Mouse (Mus musculus) left cerebral cortex, adult 2 months (tissue): ENCODE results near the gene Olfr95. TPM values are rescaled to one million over a fixed set of nuclear protein-coding genes. Genes with fewer than 3 reads are reported as not detected.
A peak's percentile ranks its signal among the peaks of the same experiment; 100 is the strongest.
"Not testable (repeated sequence)": the region's sequence is repeated elsewhere in the genome, so short reads cannot be mapped to it uniquely, and the experiment has no call there.

ENCODE experiments used
- DNase-seq, 2 experiments: peaks; one replicate each; pipeline ENCODE4 v3.0.0; 2021 to 2022; ENCODE audit warnings: low spot score in 2 of 2, mixed read lengths in 1 of 2; ENCODE audit errors: extremely low spot score in 1 of 2
- H3K27ac ChIP-seq: fragments of 200-600 bp; 2 replicates; pipeline ENCODE4 v1.8.1; 2022
- H3K4me3 ChIP-seq: fragments of 200-600 bp; 2 replicates; pipeline ENCODE4 v1.8.1; 2022
- CTCF ChIP-seq: fragments of 200-600 bp; IDR thresholded peaks from 2 replicates; pipeline ENCODE4 v1.8.1; 2022; ENCODE audit warnings: antibody characterized with exemption, mild to moderate bottlenecking, moderate library complexity
- intact Hi-C: fragments of 180-260 bp; cut with DNase I; formaldehyde crosslinking; loops from one replicate; pipeline ENCODE4 v1.15.1; 2025
- long read RNA-seq, 2 experiments: library from polyadenylated mRNA; stranded (forward); transcript quantifications; one replicate each; pipeline ENCODE4 v2.0.0; 2021; ENCODE audit warnings: borderline mapping rate in 2 of 2
- total RNA-seq, 2 experiments: library from RNA; stranded (reverse); gene quantifications; 2 replicates each; pipeline ENCODE4 v1.2.3; 2021

The Olfr95 gene
- total RNA-seq, result not detected
- long read RNA-seq, experiment 1, result 0 reads
- long read RNA-seq, experiment 2, result 0 reads

DNA sequence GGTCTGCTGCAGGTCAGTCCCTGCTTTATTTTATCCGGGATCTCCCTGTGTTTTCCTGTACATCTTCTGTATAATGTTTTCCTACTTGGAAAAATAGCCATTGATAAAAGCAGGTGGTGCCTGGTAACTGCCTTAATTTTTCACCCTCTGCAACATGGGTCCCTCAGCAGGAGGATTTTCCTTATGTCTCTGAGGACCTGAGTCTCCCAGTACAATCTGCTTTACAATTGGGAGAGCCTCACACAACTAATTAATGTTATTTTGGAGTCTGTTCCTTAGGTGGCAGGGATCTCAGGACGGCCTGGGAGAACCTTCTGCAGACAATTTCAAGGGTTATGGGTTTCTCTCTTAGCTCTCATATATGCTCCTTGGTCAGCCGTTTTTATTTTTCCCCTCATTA lies at the start of gene Olfr95:
Gene Olfr95 (minus strand): TSS at position 101 of the 400 bp plus-strand sequence.
- no peak within 1 kb of the TSS for H3K4me3 ChIP-seq
- TF ChIP-seq CTCF, result no peak
- no peak for DNase-seq
- no peak within 1 kb of the TSS for H3K27ac ChIP-seq
- intact Hi-C loops, result no loop called here

DNA sequence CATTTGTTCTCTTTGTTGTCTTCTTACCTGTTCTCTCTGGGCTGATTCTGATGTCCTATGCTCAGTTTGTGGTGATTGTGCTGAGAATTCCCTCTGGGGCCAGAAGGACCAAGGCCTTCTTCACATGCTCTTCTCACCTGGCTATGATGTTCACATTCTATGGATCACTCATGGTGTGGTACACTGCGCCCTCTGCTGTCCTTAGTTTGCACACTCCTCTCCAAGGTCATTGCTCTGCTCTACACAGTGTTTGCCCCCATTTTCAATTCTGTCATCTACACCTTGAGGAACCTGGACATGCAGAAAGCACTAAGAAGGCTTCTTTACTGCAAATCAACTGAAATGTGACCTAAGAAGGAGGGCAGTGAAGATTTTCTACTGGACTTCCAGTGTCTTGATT lies 37.6 kb upstream of the Olfr95 start:
- peak; percentile 48 for TF ChIP-seq CTCF
- H3K4me3 ChIP-seq, result no peak overlapping the region
- H3K27ac ChIP-seq, result no peak overlapping the region
- DNase-seq, result no peak
- intact Hi-C loops, result no loop called here

DNA sequence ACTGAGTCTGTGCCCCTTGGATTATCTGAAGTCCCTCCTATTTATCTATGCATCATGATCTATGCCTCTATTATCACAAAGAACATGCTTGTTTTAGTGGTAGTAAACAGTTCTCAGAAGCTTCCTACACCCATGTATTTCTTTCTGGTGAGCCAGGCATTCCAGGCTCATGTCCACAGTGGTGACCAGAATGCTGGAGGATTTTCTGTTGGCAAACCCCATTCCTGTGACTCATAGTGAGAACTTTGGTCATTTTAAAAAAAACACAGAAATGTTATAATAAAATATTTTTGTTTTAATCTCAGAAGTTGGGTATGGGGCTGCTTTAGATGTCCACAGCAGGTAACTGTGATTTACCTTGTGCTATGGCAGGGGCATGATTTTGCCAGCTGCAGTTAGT lies 36.5 kb upstream of the Olfr95 start:
- TF ChIP-seq CTCF, result no peak
- Histone ChIP-seq H3K4me3 (no peak overlapping the region), H3K27ac (no peak overlapping the region)
- no peak for DNase-seq
- intact Hi-C loops, result no loop called here

GRCm38 (mm10) chr17:37246715-37247114 lies 33.8 kb upstream of the Olfr95 start:
- intact Hi-C loops, result no loop called here
- no peak overlapping the region for H3K27ac ChIP-seq
- no peak; the same call in 1 of the 2 replicates for TF ChIP-seq CTCF
- DNase-seq, result peak; percentile 16 to 21
- H3K4me3 ChIP-seq, result no peak overlapping the region

- Histone ChIP-seq H3K27ac (no peak overlapping the region), H3K4me3 (no peak overlapping the region)
- no peak for DNase-seq
- intact Hi-C loops, result no loop called here
- no peak for TF ChIP-seq CTCF
These were observed 29.3 kb upstream of the Olfr95 start for GRCm38 (mm10) chr17:37242198-37242597.

DNA sequence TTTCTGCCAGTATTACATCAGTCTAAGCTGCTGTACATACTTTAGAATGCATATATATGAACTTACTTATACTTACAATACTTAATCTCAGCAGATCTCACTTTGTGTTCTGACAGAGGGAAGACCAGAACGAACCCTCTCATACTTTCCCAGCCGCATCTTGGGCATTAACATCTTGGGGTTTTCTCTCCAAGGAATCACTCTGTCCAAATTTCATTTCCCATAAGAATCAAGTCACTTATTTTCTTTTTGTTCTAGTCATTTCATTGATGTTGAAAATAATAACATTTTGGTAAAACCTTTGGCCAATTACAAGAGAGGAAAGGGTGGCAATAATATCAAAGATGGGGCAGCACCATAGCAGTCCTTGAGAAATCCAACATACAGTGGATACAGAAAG lies 24.3 kb upstream of the Olfr95 start, which contains the start of gene Olfr97:
Gene Olfr97 (minus strand): TSS at position 101 of the 400 bp plus-strand sequence.
- intact Hi-C loops, H3K27ac ChIP-seq, H3K4me3 ChIP-seq, DNase-seq: not testable (repeated sequence)

DNA sequence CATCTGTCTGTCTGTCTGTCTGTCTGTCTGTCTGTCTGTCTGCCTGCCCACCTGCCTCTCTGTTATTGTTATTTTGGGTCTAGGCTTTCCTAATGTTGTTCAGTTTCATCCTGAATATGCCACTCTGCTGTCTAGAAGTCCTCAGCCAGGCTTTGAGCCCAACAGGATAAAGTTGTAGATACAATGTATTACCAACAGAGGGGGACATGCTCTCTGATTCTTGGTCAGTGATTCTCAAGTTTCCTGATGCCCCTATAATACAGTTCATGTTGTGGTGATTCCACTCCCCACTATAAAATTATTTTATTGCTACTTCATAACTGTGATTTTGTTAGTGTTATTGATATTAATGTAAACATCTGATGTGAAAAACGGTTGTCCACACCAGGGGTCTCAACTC lies 9.0 kb upstream of the Olfr95 start:
- Histone ChIP-seq H3K4me3 (no peak overlapping the region), H3K27ac (no peak overlapping the region)
- peak; percentile 41 for TF ChIP-seq CTCF
- intact Hi-C loops, result no loop called here
- no peak for DNase-seq

DNA sequence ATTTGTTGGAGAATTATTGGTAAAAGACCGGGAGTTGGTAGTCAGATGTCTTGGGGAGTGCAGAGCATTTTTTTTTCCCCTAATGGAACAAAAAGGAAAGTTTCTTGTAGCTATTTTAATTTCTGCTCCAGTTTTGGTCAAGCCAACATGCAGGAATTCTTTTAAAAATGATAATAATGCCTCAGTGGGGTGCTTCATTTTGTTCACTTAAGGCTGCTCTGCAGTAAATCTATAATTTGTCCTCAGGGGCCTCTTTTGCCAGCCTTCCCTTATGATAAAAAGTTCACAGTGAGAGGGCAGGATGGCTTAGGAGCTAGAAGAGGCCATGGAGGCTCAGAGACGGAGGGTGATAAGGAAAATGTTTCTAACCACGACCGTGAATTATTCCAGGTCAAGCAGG lies 6.9 kb upstream of the Olfr95 start, which contains the start of gene Olfr96:
Gene Olfr96 (plus strand): TSS at position 301 of the 400 bp plus-strand sequence.
- TF ChIP-seq CTCF, result no peak
- DNase-seq, result no peak
- Histone ChIP-seq H3K4me3 (no peak within 1 kb of the TSS), H3K27ac (no peak within 1 kb of the TSS)
- intact Hi-C loops, result no loop called here

GRCm38 (mm10) chr17:37218486-37218885 lies 5.6 kb upstream of the Olfr95 start:
- no peak overlapping the region for H3K27ac ChIP-seq
- no peak for DNase-seq
- intact Hi-C loops, result no loop called here
- no peak for TF ChIP-seq CTCF
- H3K4me3 ChIP-seq, result no peak overlapping the region

DNA sequence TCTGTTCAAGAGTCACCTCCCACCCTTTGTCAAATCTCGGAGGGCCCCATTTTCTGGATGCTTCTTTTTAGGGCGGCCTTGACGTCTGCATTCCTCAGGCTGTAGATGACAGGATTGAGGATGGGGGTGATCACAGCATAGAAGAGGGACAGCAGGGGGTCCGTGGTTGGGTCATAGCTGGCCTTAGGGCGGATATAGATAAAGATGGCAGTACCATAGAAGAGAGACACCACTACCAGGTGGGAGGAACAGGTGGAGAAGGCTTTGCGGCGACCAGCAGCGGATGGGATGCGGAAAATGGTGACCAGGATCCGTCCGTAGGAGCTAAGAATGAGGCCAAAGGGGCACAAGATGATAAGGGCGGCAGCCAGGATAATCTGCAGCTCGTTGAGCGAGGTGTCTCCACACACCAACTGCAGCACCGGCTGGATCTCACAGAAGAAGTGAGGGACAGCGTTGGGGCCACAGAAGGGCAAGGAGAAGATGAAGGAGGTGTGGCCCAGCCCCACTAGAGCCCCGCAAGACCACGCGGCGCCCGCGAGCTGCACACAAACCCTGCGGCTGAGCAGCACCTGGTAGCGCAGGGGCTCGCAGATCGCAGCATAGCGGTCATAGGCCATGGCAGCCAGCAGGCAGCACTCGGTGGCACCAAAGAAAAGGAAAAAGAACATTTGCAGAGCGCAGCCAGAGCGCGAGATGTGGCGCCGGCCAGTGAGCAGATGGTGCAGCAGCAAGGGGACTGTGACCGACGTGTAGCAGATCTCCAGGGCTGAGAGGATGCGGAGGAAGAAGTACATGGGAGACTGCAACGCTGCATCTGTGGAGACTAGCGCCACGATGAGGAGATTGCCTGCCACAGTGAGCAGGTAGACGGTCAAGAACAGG lies 1.8 kb downstream of the Olfr95 start:
- intact Hi-C loops, result no loop called here
- TF ChIP-seq CTCF, result no peak; the same call in 1 of the 2 replicates
- Histone ChIP-seq H3K27ac (no peak overlapping the region), H3K4me3 (peak overlapping the region; percentile 32)
- DNase-seq, result peak; percentile 18 to 22

DNA sequence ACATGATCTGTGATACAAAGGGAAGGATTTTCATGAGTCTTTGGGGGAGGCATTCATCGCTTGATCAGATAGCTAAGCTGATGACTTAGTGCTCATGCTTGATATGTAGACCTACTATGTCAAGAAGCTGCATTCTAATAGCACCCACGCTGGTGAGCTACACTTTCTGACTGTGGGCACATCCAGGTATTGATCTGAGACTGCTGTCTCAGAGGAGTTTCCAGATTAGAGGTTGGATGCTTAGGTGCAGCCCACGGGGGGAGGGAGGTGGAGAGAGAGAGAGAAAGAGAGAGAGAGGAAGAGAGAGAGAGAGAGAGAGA lies 9.0 kb downstream of the Olfr95 start:
- intact Hi-C loops, result loop anchor here (1.0 kb wide), 2 partner anchors 121 to 312 kb away; no protein-coding TSS in a partner anchor
- Histone ChIP-seq H3K4me3 (no peak overlapping the region), H3K27ac (no peak overlapping the region)
- DNase-seq, result no peak
- TF ChIP-seq CTCF, result no peak

GRCm38 (mm10) chr17:37203206-37203916 lies 9.6 kb downstream of the Olfr95 start:
- TF ChIP-seq CTCF, result no peak; the same call in none of the 2 replicates
- H3K4me3 ChIP-seq, result no peak overlapping the region
- peak; percentile 79 to 83 for DNase-seq
- no peak overlapping the region for H3K27ac ChIP-seq
- intact Hi-C loops, result loop anchor here (1.0 kb wide), 2 partner anchors 120 to 311 kb away; no protein-coding TSS in a partner anchor
